Mouse (Mus musculus): ENCODE data around the gene Tipin.

DNA sequence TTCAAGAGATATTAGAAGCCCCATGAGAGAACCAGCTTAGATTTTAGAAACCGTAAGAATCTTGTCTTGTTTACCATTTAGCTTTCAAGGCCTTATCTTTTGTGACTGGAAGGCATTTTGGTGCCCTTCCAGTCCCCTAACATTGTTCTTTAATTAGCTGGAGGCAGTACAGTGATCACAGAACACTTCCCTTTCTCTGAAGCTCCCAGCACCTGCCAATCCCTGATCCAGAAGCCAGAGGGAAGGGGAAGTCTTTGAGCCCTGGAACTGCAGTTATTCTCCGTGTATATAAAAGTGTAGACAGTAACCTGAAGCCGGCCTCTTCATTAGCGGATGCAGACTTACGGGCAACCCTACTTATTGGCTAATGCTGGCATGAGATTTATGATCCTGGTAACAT is 68.1 kb downstream of the Tipin start:
- no peak for TF ChIP-seq CTCF (IDR thresholded peaks at IDR 0.05; ENCODE audit: low read depth)
- no peak for TF ChIP-seq EP300 (IDR thresholded peaks at IDR 0.05; ENCODE audit: low read depth)

All from liver, postnatal 0 days (tissue).